Mouse (Mus musculus): ENCODE results near the gene Tshz2.

GRCm38 (mm10) chr2:169814757-169815156 lies 181.9 kb downstream of the Tshz2 start:
- TF ChIP-seq CEBPB (IDR thresholded peaks at IDR 0.05; ENCODE audit: low read depth) = no peak
- no peak for TF ChIP-seq USF1 (IDR thresholded peaks at IDR 0.05; ENCODE audit: low read depth)
- TF ChIP-seq CTCF (IDR thresholded peaks at IDR 0.05; ENCODE audit: control insufficient read depth, insufficient read depth, insufficient read length) = no peak
- no peak for TF ChIP-seq MYOG (IDR thresholded peaks at IDR 0.05; ENCODE audit: control insufficient read depth, extremely low read depth, insufficient read length)
- TF ChIP-seq MAX (IDR thresholded peaks at IDR 0.05) = no peak
- no peak for TF ChIP-seq FOSL1 (IDR thresholded peaks at IDR 0.05; ENCODE audit: insufficient read depth, low read length, poor library complexity, severe bottlenecking)
- TF ChIP-seq MYOD1 (IDR thresholded peaks at IDR 0.05; ENCODE audit: control insufficient read depth, insufficient read length, low read depth) = no peak
